Mouse (Mus musculus) heart, postnatal 0 days (tissue): ENCODE measurements around the gene Lsm7.

Experiments used
- CTCF ChIP-seq: IDR thresholded peaks from 2 replicates; pipeline ENCODE4 v1.5.1; 2016; ENCODE audit warnings: antibody characterized with exemption, control low read depth, low read depth
- EP300 ChIP-seq: IDR thresholded peaks from 2 replicates; pipeline ENCODE4 v1.6.1; 2016; ENCODE audit warnings: antibody characterized with exemption, low read depth

DNA sequence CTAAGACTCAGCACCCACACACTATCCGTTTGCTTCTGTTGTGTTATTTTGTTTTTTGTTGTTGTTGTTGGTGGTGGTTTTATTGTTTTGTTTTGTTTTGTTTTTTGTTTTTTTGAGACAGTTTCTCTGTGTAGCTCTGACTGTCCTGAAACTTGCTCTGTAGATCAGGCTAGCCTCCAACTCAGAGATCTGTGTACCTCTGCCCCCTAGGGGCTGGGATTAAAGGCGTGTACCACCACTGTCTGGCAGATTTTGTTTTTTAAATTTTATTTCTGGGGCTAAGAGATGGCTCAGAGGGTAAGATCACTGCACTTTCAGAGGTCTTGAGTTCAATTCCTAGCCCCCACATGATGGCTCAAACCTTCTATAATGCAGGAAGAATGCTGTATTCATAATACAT, 25.9 kb upstream of the Lsm7 start:
- TF ChIP-seq EP300 (no peak), CTCF (no peak; the same call in 1 of the 2 replicates)
